Mouse (Mus musculus) v-Abl transformed pro-B cells (cell line): ENCODE data around the gene A330070K13Rik.

Experiments used
- in situ Hi-C, 2 experiments: fragments of 400-800 bp; cut with MboI; formaldehyde crosslinking; loops; one replicate each; pipeline ENCODE4 v1.15.1; 2025; ENCODE audit not compliant: unreplicated experiment in 2 of 2

Gene A330070K13Rik

DNA sequence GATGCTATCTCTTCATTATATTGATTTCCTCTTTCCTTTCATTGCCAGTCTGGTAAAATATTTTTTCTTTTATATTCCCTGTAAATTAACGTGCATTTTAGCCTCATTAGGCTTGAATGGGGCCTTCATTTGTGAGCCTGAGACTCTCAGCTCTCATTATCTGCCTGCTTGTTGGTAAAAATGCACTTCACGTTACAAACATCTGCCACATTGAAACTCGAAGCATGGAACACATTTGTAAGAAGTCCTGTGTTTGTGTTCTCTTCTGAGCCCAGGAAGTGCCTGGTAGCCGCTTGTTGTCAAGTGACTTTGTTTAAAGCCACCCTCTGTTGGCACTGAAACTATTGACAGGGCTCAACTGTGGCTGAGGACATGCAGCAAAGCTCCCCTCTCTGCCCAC is 53.2 kb downstream of the A330070K13Rik start:
- in situ Hi-C loops, result no loop called here

DNA sequence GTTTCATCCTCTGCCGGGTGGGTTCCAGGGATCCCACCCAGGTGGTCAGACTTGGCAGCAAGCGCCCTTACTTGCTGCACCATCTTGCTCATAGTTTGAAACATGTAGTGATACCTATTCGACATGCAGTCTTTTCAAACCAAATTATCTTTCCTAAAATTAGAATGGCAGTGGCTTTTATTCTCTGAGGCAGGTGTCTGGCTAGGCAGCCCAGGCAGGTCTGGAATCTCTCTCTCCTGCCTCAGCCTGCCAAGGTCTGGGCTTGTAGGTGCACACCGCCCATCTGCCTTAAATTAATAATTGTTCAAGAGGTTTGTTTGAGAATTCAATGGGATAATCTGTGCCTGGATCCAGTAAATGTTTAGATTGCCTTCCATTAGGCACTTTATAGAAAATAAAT is 53.6 kb downstream of the A330070K13Rik start:
- in situ Hi-C loops, result no loop called here

DNA sequence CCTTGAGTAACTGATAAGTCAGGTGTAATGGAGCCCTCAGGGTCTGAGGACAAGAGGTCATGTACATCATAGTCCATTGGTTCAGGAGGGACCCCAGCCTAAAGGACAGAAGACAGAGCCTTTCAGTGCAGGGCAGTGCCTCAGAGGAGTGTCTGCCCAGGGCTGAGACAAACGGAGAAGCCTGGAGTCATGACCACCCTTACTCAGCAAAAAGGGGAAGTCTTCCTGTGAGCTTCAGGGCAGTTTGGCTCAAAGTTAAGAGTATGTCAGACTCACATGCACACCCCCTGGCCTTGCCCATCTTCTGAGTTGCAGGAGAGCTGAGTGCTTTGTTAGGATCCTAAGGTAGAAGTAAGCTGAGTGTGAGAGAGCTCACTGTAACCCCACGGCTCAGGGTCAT is 54.5 kb downstream of the A330070K13Rik start:
- in situ Hi-C loops, result no loop called here
